Mouse (Mus musculus) G1E (cell line): ENCODE results near the gene Zfp68.

Experiments
- CTCF ChIP-seq: IDR thresholded peaks from 2 replicates; pipeline ENCODE4 v1.5.1; 2012; ENCODE audit warnings: low read depth, low read length, inconsistent platforms, mixed read lengths
- POLR2AphosphoS5 ChIP-seq: IDR thresholded peaks from 2 replicates; pipeline ENCODE4 v1.6.1; 2012; ENCODE audit warnings: low read depth, low read length, inconsistent platforms; ENCODE audit not compliant: insufficient replicate concordance

DNA sequence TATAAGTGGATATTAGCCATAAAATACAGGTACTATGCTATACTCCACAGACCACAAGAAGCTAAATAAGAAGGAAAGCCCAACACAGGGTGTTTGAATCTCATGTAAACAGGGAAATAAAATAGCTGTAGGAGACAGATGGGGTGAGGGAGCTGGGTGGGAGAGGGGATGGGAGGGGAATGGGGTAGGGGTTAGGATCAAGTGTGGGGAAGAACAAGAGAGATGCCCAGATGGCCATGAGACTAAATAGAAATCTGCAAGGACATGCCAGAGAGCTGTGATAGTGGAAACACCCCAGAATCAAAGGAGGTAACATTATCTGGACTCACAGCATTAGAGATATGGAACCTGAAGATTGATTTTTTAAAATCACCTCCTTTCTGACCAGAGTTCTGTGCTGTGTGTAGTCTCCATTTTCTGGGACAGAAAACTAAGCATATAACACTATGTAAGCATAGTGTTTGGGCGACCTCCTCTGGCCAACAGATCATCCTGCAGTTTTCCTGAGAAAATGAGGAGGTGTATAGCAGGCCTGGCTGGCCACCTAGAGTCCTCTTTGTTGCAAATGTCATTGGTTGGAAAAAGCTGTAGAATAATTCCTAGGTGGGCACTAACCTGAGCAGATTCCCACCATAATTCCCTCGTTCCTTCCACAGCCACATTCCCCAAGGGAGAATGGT, 37.1 kb upstream of the Zfp68 start:
- TF ChIP-seq CTCF (no peak; the same call in 1 of the 2 replicates), POLR2AphosphoS5 (no peak)
